Mouse (Mus musculus): Measurements from ENCODE around the gene Rgs18.

Gene Rgs18

DNA sequence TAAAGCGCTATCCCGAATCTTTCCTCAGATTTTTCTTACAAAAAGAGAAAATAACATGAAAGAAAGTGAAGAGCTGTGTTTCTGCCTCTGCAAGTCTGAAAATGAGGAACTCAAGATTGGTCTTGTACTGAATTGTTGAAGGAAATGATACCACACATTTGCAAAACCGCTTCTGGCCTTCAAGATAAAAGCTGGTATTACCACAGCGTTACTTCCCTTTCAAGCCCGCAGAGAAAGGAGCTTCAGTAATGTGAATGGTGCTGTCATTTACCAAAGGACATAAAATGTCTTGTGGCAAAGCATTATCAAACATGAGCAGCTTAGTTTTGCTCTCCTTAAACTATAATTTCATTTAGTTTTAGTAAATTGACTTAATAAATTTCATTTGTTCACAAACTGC is at the start of gene Rgs18:
Gene Rgs18 (minus strand): TSS at position 105 of the 400 bp plus-strand sequence.
- no peak for DNase-seq

DNA sequence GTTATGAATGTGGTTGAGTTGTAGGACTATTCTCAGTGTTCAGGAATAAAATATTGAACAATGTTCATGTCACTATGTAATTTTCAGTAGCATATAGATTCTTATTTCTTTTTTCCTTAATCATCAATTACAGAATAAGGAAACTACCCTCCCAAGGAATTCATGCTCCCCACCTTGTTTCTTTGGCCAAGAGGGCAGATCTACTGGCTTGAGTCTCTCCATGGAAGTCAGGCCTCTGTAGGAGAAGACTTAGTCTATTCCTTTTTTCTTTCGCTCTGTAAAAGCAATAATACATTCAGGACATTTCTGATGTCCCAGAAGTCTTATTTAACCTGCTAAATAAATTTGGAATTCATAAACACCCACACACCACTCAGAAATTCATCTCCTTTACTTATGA is 841 bp downstream of the Rgs18 start:
- DNase-seq, result no peak

DNA sequence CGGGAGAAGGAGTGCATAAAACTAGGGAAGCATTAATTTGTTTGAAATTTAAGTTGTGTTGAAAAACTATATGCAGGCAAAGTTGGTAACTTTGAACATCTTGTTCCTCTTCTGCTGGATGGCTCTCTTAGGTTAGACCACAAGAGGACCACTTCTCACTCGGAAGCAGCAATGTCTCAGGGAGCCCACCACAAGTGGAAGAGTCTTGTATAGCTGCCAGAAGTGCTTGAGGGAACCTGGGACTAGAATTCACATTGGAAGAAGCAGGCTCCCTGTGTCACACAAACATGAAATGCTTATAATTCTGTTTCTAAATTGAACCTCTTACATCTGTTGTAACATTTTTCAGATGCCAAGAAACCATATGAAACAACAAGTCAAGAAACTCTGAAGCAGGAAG is 9.0 kb downstream of the Rgs18 start:
- no peak for DNase-seq

DNA sequence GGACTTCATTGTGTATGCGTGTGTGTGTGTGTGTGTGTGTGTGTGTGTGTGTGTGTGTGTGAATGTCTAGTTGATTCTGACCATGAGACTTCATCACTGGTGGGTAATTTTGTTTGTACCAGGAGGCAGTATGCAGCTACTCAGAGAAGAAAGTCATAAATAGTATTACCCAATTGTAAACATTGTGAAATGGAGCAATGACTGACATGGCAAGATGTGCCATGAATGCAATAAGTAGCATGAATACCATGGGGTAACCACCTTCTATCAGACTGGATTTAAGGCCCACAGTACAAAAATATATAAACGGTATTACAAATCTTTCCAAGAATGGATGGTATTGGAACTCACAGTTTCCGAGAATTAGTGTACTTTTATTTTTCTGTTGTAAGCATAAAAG is 14.4 kb downstream of the Rgs18 start:
- no peak for DNase-seq

DNA sequence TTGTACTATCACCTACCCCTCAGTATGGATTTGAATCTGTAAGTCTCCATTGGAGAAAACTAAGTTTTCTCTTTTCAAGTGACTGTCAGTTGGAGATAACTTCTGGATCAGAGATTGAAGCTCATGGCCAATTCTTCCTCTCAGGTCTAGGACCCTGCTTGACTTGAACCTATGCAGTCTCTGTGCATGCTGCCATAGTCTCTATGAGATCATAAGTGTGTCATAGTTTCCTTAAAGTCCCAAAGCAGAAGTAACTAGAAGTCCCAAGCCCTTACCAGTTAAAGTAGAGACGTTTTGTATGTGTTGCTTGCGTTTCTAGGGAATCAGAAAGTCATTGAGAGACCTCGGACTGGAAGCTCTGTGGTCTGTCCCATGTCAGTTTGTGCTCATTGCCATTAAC is 24.5 kb downstream of the Rgs18 start:
- DNase-seq, result no peak

DNA sequence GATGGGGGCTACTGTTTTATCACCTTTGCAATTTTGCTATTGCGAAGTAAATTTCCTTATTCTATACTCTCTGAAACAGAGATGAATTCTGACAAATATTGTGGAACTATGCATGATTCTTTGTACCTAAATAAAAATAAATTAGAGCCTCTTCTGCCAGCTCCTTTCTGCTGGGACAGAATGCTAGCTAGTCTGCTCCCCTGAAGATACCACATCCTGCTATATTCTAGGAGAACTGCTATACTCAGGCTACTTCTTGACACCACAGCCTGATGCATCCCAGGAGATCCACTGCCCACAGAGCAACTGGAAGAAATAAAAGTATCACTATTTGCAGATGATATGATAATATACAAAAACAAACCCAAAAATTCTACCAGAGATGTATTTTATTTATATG is 29.1 kb downstream of the Rgs18 start:
- DNase-seq, result no peak

DNA sequence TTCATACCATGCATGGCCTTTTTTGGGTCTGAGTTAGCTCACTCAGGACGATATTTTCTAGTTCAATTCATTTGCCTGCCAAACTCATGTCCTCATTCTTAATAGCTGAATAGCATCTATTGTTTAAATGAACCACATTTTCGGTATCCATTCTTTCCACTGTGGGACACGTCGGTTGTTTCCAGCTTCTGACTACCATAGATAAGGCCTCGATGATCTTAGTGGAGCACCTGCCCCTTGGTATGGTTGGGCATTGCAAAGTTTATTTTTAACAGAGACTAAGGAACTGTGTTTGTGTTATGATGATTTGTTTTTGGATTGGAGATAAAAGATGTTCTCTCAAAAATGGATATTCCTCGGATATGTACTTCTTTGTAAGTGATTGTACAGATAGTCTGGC is 37.5 kb downstream of the Rgs18 start:
- DNase-seq, result no peak

DNA sequence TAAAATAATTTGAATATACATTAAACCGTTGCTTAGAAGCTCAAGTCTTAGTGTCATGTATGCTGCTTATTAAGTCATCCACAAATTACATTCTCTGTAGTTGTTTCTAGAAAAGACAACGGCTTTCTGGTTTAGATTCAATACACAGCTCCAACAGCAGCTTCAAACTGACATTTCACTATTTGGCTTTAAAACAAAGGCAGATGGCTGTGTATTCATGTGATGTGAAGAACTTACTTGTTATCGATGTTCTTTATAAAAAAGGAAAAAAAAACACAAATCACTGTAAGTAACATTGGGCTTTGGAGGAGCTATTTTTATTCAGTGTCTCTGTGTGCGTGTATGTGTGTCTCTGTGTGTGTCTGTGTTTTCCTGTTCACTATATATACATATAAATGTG is 54.5 kb downstream of the Rgs18 start:
- no peak for DNase-seq

DNA sequence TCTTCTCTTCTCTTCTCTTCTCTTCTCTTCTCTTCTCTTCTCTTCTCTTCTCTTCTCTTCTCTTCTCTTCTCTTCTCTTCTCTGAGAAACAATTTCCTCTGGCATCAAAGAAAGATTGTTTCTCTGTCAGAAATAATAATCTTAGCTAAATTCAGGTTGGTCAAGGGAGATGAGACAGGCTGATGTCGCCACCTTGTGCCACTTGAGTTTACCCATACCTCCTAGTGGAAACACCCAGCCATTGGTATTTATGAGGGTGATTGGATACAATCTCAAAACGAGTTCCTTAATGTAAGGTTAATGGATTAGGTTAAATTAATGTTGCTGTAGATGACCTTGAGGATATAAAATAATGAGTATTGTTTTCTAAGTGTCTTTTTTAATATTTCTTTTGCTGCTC is 70.9 kb downstream of the Rgs18 start:
- DNase-seq, result no peak
